Mouse (Mus musculus) heart, postnatal 0 days (tissue): ENCODE measurements at regions not wholly inside any gene's neighbourhood (a gene's known extent, or its start where the extent isn't known, plus 50 kb on each side); places are given as distances from the start of the nearest gene placed in this dataset.

Experiments used
- ATAC-seq: fragments of 200-750 bp; cut with Nextera tagmentation; 2 replicates; pipeline ENCODE4 v1.8.0; 2017; ENCODE audit warnings: low read depth, moderate number of reproducible peaks, moderate library complexity; ENCODE audit not compliant: insufficient read depth
- DNase-seq: peaks from one replicate; pipeline ENCODE4 v3.0.0-alpha.2; 2016; ENCODE audit warnings: low spot score
- H3K27ac ChIP-seq: fragments of 300-500 bp; sonication (generic); 2 replicates; pipeline ENCODE4 v1.5.1; 2014; ENCODE audit warnings: low read depth, mild to moderate bottlenecking
- H3K27me3 ChIP-seq: fragments of 300-500 bp; sonication (generic); 2 replicates; pipeline ENCODE4 v1.6.1; 2014; ENCODE audit warnings: low read length, mixed read lengths; ENCODE audit not compliant: control insufficient read depth, insufficient read depth
- H3K36me3 ChIP-seq: fragments of 300-500 bp; sonication (generic); replicated peaks from 2 replicates; pipeline ENCODE4 v1.6.1; 2014; ENCODE audit warnings: low read length, mixed read lengths; ENCODE audit not compliant: control insufficient read depth, insufficient read depth
- H3K4me1 ChIP-seq: fragments of 300-500 bp; sonication (generic); 2 replicates; pipeline ENCODE4 v1.6.1; 2014; ENCODE audit warnings: antibody characterized with exemption; ENCODE audit not compliant: control insufficient read depth, insufficient read depth
- H3K4me2 ChIP-seq: fragments of 300-500 bp; sonication (generic); 2 replicates; pipeline ENCODE4 v1.6.1; 2014; ENCODE audit warnings: low read depth, mild to moderate bottlenecking, low read length, moderate library complexity
- H3K4me3 ChIP-seq: fragments of 300-500 bp; sonication (generic); 2 replicates; pipeline ENCODE4 v1.5.1; 2014; ENCODE audit warnings: low read depth, low read length
- H3K9ac ChIP-seq: fragments of 300-500 bp; sonication (generic); replicated peaks from 2 replicates; pipeline ENCODE4 v1.6.1; 2014; ENCODE audit warnings: low read depth, low read length, mixed read lengths
- H3K9me3 ChIP-seq: fragments of 300-500 bp; sonication (generic); replicated peaks from 2 replicates; pipeline ENCODE4 v1.6.1; 2016; ENCODE audit warnings: low read length; ENCODE audit not compliant: control insufficient read depth
- CTCF ChIP-seq: IDR thresholded peaks from 2 replicates; pipeline ENCODE4 v1.5.1; 2016; ENCODE audit warnings: antibody characterized with exemption, control low read depth, low read depth
- EP300 ChIP-seq: IDR thresholded peaks from 2 replicates; pipeline ENCODE4 v1.6.1; 2016; ENCODE audit warnings: antibody characterized with exemption, low read depth
- WGBS: fragments of 180-500 bp; shearing (Covaris S2); extraction: QIAGEN DNeasy Blood & Tissue Kit; methylation state at CpG from one replicate; pipeline ENCODE4 v1.1.7; 2014; 5-methylcytosine and 5-hydroxymethylcytosine counted together

GRCm38 (mm10) chr15:31113216-31113615, 110.9 kb upstream of the Dap start:
- Histone ChIP-seq H3K4me1 (no peaks in the 10 kb centered on the region), H3K27me3 (no peaks in the 10 kb centered on the region), H3K4me3 (no peak overlapping the region), H3K27ac (no peak overlapping the region), H3K9ac (no peak overlapping the region), H3K4me2 (no peak overlapping the region), H3K9me3 (no peaks in the 10 kb centered on the region), H3K36me3 (no peaks in the 10 kb centered on the region)
- no peak for DNase-seq
- no peak for TF ChIP-seq EP300
- no peak for TF ChIP-seq CTCF
- no peak for ATAC-seq
- WGBS, result 62% methylated on average over 1 of the region's 1 CpGs

- Histone ChIP-seq H3K9me3 (no peaks in the 10 kb centered on the region), H3K4me1 (no peaks in the 10 kb centered on the region), H3K4me2 (no peak overlapping the region), H3K27me3 (no peaks in the 10 kb centered on the region), H3K27ac (no peak overlapping the region), H3K9ac (no peak overlapping the region), H3K4me3 (no peak overlapping the region), H3K36me3 (no peaks in the 10 kb centered on the region)
- no peak for ATAC-seq
- DNase-seq, result no peak
- TF ChIP-seq EP300 (no peak), CTCF (no peak)
Measured at GRCm38 (mm10) chr15:31117338-31117737, 106.8 kb upstream of the Dap start.

- Histone ChIP-seq H3K4me2 (no peak overlapping the region), H3K4me1 (no peaks in the 10 kb centered on the region), H3K27ac (no peak overlapping the region), H3K27me3 (no peaks in the 10 kb centered on the region), H3K9ac (no peak overlapping the region), H3K9me3 (no peaks in the 10 kb centered on the region), H3K4me3 (no peak overlapping the region), H3K36me3 (no peaks in the 10 kb centered on the region)
- ATAC-seq, result no peak
- DNase-seq, result no peak
- TF ChIP-seq CTCF, result no peak
- no peak for TF ChIP-seq EP300
- 62% methylated on average over 6 of the region's 6 CpGs for WGBS
Measured at GRCm38 (mm10) chr15:31120147-31120546, 104.0 kb upstream of the Dap start.

- H3K4me3 ChIP-seq, result no peak overlapping the region
- no peak overlapping the region for H3K4me2 ChIP-seq
- H3K36me3 ChIP-seq, result no peaks in the 10 kb centered on the region
- H3K27ac ChIP-seq, result no peak overlapping the region
- ATAC-seq (no peak), DNase-seq (no peak)
- H3K4me1 ChIP-seq, result no peaks in the 10 kb centered on the region
- H3K9me3 ChIP-seq, result no peaks in the 10 kb centered on the region
- WGBS, result 77% methylated on average over 1 of the region's 1 CpGs
- no peaks in the 10 kb centered on the region for H3K27me3 ChIP-seq
- no peak for TF ChIP-seq EP300
- no peak for TF ChIP-seq CTCF
- H3K9ac ChIP-seq, result no peak overlapping the region
Measured at GRCm38 (mm10) chr15:31125784-31126183, 98.3 kb upstream of the Dap start.

- no peaks in the 10 kb centered on the region for H3K36me3 ChIP-seq
- no peaks in the 10 kb centered on the region for H3K4me1 ChIP-seq
- no peaks in the 10 kb centered on the region for H3K27me3 ChIP-seq
- no peak for DNase-seq
- no peak overlapping the region for H3K4me3 ChIP-seq
- no peaks in the 10 kb centered on the region for H3K9me3 ChIP-seq
- no peak overlapping the region for H3K27ac ChIP-seq
- 45% methylated on average over 3 of the region's 3 CpGs for WGBS
- H3K4me2 ChIP-seq, result no peak overlapping the region
- H3K9ac ChIP-seq, result no peak overlapping the region
- ATAC-seq, result no peak
- TF ChIP-seq EP300 (no peak), CTCF (no peak)
Measured at GRCm38 (mm10) chr15:31126999-31127398, 97.1 kb upstream of the Dap start.

GRCm38 (mm10) chr15:31134891-31135290, 89.2 kb upstream of the Dap start:
- ATAC-seq, result no peak
- Histone ChIP-seq H3K36me3 (no peaks in the 10 kb centered on the region), H3K4me1 (no peaks in the 10 kb centered on the region), H3K4me3 (no peak overlapping the region), H3K27ac (no peak overlapping the region), H3K9me3 (no peaks in the 10 kb centered on the region), H3K4me2 (no peak overlapping the region), H3K27me3 (no peaks in the 10 kb centered on the region), H3K9ac (no peak overlapping the region)
- no peak for TF ChIP-seq EP300
- TF ChIP-seq CTCF, result no peak
- no peak for DNase-seq
- WGBS, result 53% methylated on average over 7 of the region's 7 CpGs
